Mouse (Mus musculus): Measurements from ENCODE around the gene Dtx1. TPM values are rescaled to one million over a fixed set of nuclear protein-coding genes. Genes with fewer than 3 reads are reported as not detected.
A peak's percentile ranks its signal among the peaks of the same experiment; 100 is the strongest.

Dtx1 gene
- total RNA-seq, 1 experiment = 13.6 TPM

DNA sequence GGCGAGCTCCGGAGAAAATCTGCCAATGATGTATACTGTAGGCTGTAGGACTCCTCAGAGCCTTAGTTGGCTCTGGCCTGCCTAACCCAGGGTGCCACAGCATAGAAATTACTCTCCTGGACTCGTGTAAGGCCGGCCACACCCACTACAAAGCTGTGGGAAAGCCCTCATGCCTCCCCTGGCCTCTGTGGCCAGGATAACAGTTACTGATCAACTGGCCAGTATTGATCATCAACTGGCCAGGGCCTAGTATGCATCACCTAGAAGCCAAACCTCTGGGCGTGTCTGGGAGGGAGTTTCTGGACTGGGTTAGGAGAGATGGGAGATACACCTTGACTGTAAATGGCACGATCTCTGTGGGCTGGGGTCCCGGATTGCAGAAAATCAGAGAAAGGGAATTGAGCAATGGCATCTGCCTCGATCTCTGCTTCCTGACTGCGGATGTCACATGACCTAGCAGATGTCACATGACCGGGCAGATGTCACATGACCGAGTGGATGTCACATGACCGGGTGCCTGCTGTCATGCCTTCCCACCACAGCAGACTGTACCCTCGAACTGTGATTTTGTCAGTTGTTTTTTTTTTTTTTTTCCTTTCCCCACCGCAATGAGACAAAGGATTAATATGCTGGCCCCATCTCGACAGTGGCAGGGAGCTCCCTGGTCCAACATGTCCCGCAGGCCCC is 15.5 kb downstream of the Dtx1 start:
- peaks cover 0 to 22% of the 10 kb centered on the region in 2 experiments; a peak in 3 of 4 replicates for H3K4me1 ChIP-seq (ENCODE audit: control insufficient read depth in 2 of 2, insufficient read depth in 2 of 2, low read length in 2 of 2, poor library complexity in 1 of 2)
- no peaks in the 10 kb centered on the region for H3K9me3 ChIP-seq (ENCODE audit: control insufficient read depth, insufficient read depth, low read depth, low read length)
- H3K4me3 ChIP-seq (ENCODE audit: insufficient read depth in 1 of 2, low read depth in 1 of 2, low read length in 2 of 2, poor library complexity in 1 of 2, severe bottlenecking in 1 of 2) = no peak overlapping the region
- H3K36me3 ChIP-seq (ENCODE audit: control insufficient read depth, insufficient read depth, low read length, poor library complexity, severe bottlenecking) = no peaks in the 10 kb centered on the region
- in situ Hi-C loops (cut with MboI; ENCODE audit: low sequenced_read_pairs in 2 of 2, unreplicated experiment in 2 of 2) = no loop called here
- peak; percentile 68 for DNase-seq (ENCODE audit: low read depth, low spot score)
- no peak for TF ChIP-seq MAFK (IDR thresholded peaks at IDR 0.05; ENCODE audit: insufficient read depth, low read depth, low read length)
- no peak for TF ChIP-seq ZC3H11A (IDR thresholded peaks at IDR 0.05; ENCODE audit: borderline replicate concordance, low read depth, low read length)
- TF ChIP-seq HCFC1 (IDR thresholded peaks at IDR 0.05; ENCODE audit: borderline replicate concordance, insufficient read depth, low read length) = peak; percentile 21; the same call in 1 of the 2 replicates
- no peak for TF ChIP-seq CHD2 (IDR thresholded peaks at IDR 0.05; ENCODE audit: low read depth, low read length)
- TF ChIP-seq ZNF384 (IDR thresholded peaks at IDR 0.05; ENCODE audit: low read depth, low read length) = peak; percentile 79; the same call in 1 of the 2 replicates
- H3K9ac ChIP-seq (ENCODE audit: insufficient read depth, low read depth, low read length, poor library complexity, severe bottlenecking) = no peak overlapping the region; the same call in 1 of the 2 replicates
- H3K27ac ChIP-seq (ENCODE audit: insufficient read depth, low read depth, low read length, poor library complexity, severe bottlenecking) = no peak overlapping the region

DNA sequence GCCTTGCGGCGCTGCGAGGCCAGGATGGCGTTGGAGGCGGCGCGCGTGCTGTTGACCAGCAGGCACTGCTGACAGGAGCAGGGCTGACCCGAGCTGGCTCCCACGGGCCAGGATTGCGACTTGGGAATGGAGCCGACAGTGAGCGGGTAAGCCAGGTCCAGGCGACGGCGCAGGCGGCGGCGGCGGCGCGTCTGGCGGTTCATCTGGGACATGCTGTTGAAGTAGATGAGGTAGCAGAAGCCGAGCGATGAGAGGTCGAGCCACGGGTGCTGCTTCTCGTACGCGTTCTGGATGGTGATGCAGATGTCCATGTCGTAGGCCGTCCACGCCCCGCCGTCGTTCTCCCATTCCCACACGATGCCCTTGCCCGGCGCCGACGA is 17.0 kb downstream of the Dtx1 start:
- no peaks in the 10 kb centered on the region for H3K9me3 ChIP-seq (ENCODE audit: control insufficient read depth, insufficient read depth, low read depth, low read length)
- TF ChIP-seq CHD2 (IDR thresholded peaks at IDR 0.05; ENCODE audit: low read depth, low read length) = no peak
- TF ChIP-seq ZC3H11A (IDR thresholded peaks at IDR 0.05; ENCODE audit: borderline replicate concordance, low read depth, low read length) = no peak
- no peak for TF ChIP-seq HCFC1 (IDR thresholded peaks at IDR 0.05; ENCODE audit: borderline replicate concordance, insufficient read depth, low read length)
- peak overlapping the region; percentile 69 for H3K9ac ChIP-seq (ENCODE audit: insufficient read depth, low read depth, low read length, poor library complexity, severe bottlenecking)
- no peak for DNase-seq (ENCODE audit: low read depth, low spot score)
- in situ Hi-C loops (cut with MboI; ENCODE audit: low sequenced_read_pairs in 2 of 2, unreplicated experiment in 2 of 2) = no loop called here
- no peaks in the 10 kb centered on the region for H3K36me3 ChIP-seq (ENCODE audit: control insufficient read depth, insufficient read depth, low read length, poor library complexity, severe bottlenecking)
- no peak overlapping the region for H3K27ac ChIP-seq (ENCODE audit: insufficient read depth, low read depth, low read length, poor library complexity, severe bottlenecking)
- H3K4me3 ChIP-seq (ENCODE audit: insufficient read depth in 1 of 2, low read depth in 1 of 2, low read length in 2 of 2, poor library complexity in 1 of 2, severe bottlenecking in 1 of 2) = peak overlapping the region; percentile 64 to 75
- peaks cover 0 to 26% of the 10 kb centered on the region in 2 experiments; a peak in 3 of 4 replicates for H3K4me1 ChIP-seq (ENCODE audit: control insufficient read depth in 2 of 2, insufficient read depth in 2 of 2, low read length in 2 of 2, poor library complexity in 1 of 2)

DNA sequence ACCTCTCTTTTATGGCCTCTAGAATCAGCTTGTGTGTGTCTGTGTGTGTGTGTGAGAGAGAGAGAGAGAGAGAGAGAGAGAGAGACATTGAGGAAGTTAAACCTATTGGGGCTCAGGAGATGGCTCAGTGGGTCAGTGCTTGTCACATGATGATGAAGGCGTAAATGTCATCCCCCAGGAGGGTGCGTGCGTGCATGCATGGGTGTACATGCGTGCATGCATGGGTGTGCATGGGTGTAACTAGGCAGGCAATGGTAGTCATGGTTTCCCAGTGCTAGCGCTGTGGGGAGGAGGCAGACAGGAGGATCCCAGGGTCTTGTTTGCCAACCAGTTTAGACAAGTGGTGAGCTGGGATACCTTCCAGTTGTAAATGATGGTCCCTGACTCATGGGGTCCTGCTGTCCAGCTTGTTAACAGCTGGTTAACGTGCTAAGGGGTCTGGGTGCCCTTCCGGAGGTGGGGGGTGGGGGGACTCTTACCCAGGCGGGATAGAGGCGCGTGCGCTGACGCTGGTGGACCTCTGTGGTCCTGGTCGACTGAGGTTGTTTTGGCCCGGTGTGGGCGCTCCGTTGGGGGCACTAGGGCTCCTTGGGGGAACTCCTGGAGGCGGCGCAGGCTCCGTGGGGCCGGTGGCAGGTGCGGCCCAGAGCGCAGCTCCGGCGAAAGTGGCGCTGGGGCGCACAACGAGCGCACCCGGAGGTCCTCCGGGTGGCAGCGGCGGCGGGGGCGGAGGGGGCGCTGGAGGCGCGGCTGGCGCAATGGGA is 17.6 kb downstream of the Dtx1 start:
- Histone ChIP-seq H3K4me3 (ENCODE audit: insufficient read depth in 1 of 2, low read depth in 1 of 2, low read length in 2 of 2, poor library complexity in 1 of 2, severe bottlenecking in 1 of 2) (peak overlapping the region; percentile 64 to 75), H3K4me1 (ENCODE audit: control insufficient read depth in 2 of 2, insufficient read depth in 2 of 2, low read length in 2 of 2, poor library complexity in 1 of 2) (peaks cover 0 to 28% of the 10 kb centered on the region in 2 experiments; a peak in 3 of 4 replicates), H3K9ac (ENCODE audit: insufficient read depth, low read depth, low read length, poor library complexity, severe bottlenecking) (peak overlapping the region; percentile 69), H3K9me3 (ENCODE audit: control insufficient read depth, insufficient read depth, low read depth, low read length) (no peaks in the 10 kb centered on the region), H3K36me3 (ENCODE audit: control insufficient read depth, insufficient read depth, low read length, poor library complexity, severe bottlenecking) (no peaks in the 10 kb centered on the region), H3K27ac (ENCODE audit: insufficient read depth, low read depth, low read length, poor library complexity, severe bottlenecking) (no peak overlapping the region)
- TF ChIP-seq MAFK (IDR thresholded peaks at IDR 0.05; ENCODE audit: insufficient read depth, low read depth, low read length) (no peak), HCFC1 (IDR thresholded peaks at IDR 0.05; ENCODE audit: borderline replicate concordance, insufficient read depth, low read length) (no peak), CHD2 (IDR thresholded peaks at IDR 0.05; ENCODE audit: low read depth, low read length) (no peak), ZC3H11A (IDR thresholded peaks at IDR 0.05; ENCODE audit: borderline replicate concordance, low read depth, low read length) (no peak), ZNF384 (IDR thresholded peaks at IDR 0.05; ENCODE audit: low read depth, low read length) (no peak)
- in situ Hi-C loops (cut with MboI; ENCODE audit: low sequenced_read_pairs in 2 of 2, unreplicated experiment in 2 of 2) = no loop called here
- DNase-seq (ENCODE audit: low read depth, low spot score) = no peak

DNA sequence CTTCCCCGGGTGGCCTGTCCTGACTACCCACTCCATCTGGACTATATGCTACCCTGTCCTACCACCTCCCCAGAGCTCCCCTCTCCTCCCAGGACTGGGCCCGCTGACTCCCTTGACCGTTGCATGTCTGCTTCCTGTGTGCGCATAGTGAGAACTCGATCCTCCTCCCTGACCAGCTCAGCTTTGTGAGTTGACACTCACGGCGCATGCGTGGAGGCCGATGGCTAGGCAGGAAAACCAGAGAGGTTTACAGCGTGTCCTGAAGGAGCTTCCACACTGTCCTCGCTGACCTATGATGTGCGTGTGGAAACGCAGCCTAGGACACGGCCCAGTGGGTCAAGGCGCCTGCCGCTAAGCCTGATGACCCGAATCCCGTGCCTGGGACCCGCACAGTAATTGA is 19.7 kb downstream of the Dtx1 start:
- H3K4me1 ChIP-seq (ENCODE audit: control insufficient read depth in 2 of 2, insufficient read depth in 2 of 2, low read length in 2 of 2, poor library complexity in 1 of 2) = peaks cover 2 to 25% of the 10 kb centered on the region in 2 experiments; a peak in 3 of 4 replicates
- no peaks in the 10 kb centered on the region for H3K9me3 ChIP-seq (ENCODE audit: control insufficient read depth, insufficient read depth, low read depth, low read length)
- H3K9ac ChIP-seq (ENCODE audit: insufficient read depth, low read depth, low read length, poor library complexity, severe bottlenecking) = no peak overlapping the region
- H3K27ac ChIP-seq (ENCODE audit: insufficient read depth, low read depth, low read length, poor library complexity, severe bottlenecking) = no peak overlapping the region
- no peaks in the 10 kb centered on the region for H3K36me3 ChIP-seq (ENCODE audit: control insufficient read depth, insufficient read depth, low read length, poor library complexity, severe bottlenecking)
- TF ChIP-seq CHD2 (IDR thresholded peaks at IDR 0.05; ENCODE audit: low read depth, low read length) (no peak), HCFC1 (IDR thresholded peaks at IDR 0.05; ENCODE audit: borderline replicate concordance, insufficient read depth, low read length) (no peak), ZC3H11A (IDR thresholded peaks at IDR 0.05; ENCODE audit: borderline replicate concordance, low read depth, low read length) (no peak), MAFK (IDR thresholded peaks at IDR 0.05; ENCODE audit: insufficient read depth, low read depth, low read length) (no peak), ZNF384 (IDR thresholded peaks at IDR 0.05; ENCODE audit: low read depth, low read length) (no peak)
- H3K4me3 ChIP-seq (ENCODE audit: insufficient read depth in 1 of 2, low read depth in 1 of 2, low read length in 2 of 2, poor library complexity in 1 of 2, severe bottlenecking in 1 of 2) = no peak overlapping the region
- in situ Hi-C loops (cut with MboI; ENCODE audit: low sequenced_read_pairs in 2 of 2, unreplicated experiment in 2 of 2) = no loop called here
- no peak for DNase-seq (ENCODE audit: low read depth, low spot score)
